ENCODE assay signal across 9 mouse cellular contexts in the genomic region with DNA sequence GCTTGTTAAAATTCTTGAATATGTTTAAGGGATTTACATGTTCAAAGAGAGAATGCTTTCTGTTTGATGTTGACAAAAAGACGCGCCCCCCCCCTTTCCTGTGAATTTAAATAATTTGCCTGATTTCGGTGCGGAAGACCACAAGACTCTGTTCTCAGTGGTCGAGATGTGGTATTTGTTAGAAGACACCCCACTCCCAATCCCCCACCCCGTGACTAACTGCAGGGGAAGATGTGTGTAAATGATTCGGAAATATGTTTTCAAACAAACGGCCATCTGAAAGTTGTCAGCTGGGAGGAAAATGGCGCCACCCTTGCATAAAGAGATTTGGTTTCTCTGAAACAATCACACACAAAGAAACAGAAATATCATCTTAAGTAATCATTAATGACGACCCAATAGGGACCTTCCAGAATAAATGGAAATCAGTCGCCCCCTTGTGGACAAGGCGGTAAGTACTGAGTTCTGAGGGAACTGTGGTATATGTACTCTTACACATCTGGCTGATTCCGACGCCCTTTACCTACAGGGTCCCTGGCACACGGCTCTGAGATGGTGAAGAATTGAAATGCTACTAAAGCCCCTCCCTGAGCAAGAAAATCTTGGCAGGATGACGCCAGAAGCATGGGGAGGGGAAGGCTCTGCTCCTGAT. TPM values are rescaled to one million over a fixed set of nuclear protein-coding genes. Genes with fewer than 3 reads are reported as not detected.
DNase-seq lines count a peak whose midpoint lies in the region; ATAC-seq lines count a peak whose summit lies in the region.
"Had no signal": no experiment of that assay in that cellular context is flagged by ENCODE, and none has a peak within 500 bp of the region (broad histone marks: within the 10 kb centered on the region; RNA-seq: fewer than 3 reads in every experiment).

No protein-coding gene starts in this region.

- H3K27ac ChIP-seq in midbrain, embryonic 10.5 days (replicated peaks), result no peak overlapping the region
- H3K27ac ChIP-seq in stomach, embryonic 16.5 days (ENCODE audit: low read length), result no peak overlapping the region

- peak; percentile 16; the same call in 1 of the 2 replicates for ATAC-seq in frontal cortex, adult (ENCODE audit: low TSS enrichment)
- no peak for ATAC-seq in stomach, embryonic 16.5 days (ENCODE audit: insufficient read depth, low FRiP score)

- H3K27me3 ChIP-seq in midbrain, embryonic 10.5 days (ENCODE audit: low read depth, poor library complexity, severe bottlenecking), result peaks cover 72% of the 10 kb centered on the region
- H3K27me3 ChIP-seq in stomach, embryonic 16.5 days (ENCODE audit: control insufficient read depth, insufficient read depth, low read length), result no peaks in the 10 kb centered on the region; the same call in 1 of the 2 replicates

- H3K4me1 ChIP-seq in midbrain, embryonic 10.5 days, result peaks cover 16% of the 10 kb centered on the region
- H3K4me1 ChIP-seq in stomach, embryonic 16.5 days (ENCODE audit: control insufficient read depth, insufficient read depth, low read length), result no peaks in the 10 kb centered on the region

- no peaks in the 10 kb centered on the region for H3K9me3 ChIP-seq in midbrain, embryonic 10.5 days (replicated peaks)
- H3K9me3 ChIP-seq in stomach, embryonic 16.5 days (replicated peaks; ENCODE audit: control insufficient read depth, low read length), result no peaks in the 10 kb centered on the region

- no peak overlapping the region for H3K4me3 ChIP-seq in midbrain, embryonic 10.5 days
- H3K4me3 ChIP-seq in stomach, embryonic 16.5 days (replicated peaks; ENCODE audit: low read length), result no peak overlapping the region; the same call in 1 of the 2 replicates

- H3K36me3 ChIP-seq in midbrain, embryonic 10.5 days, result no peaks in the 10 kb centered on the region
- H3K36me3 ChIP-seq in stomach, embryonic 16.5 days (ENCODE audit: control insufficient read depth, insufficient read depth, low read length), result no peaks in the 10 kb centered on the region

- no peak overlapping the region for H3K9ac ChIP-seq in stomach, embryonic 16.5 days (ENCODE audit: low read length)

- WGBS in midbrain, embryonic 10.5 days, result 35% methylated on average over 16 of the region's 16 CpGs
- WGBS in stomach, embryonic 16.5 days, result 17% methylated on average over 16 of the region's 16 CpGs

- H3K4me2 ChIP-seq in stomach, embryonic 16.5 days (ENCODE audit: low read depth, low read length), result peak overlapping the region; percentile 21; the same call in 1 of the 2 replicates

- peak; percentile 25 to 86 for DNase-seq in heart, adult 18-20 months
- DNase-seq in heart, adult 11 months, result no peak
- peak; percentile 52 for DNase-seq in cerebellum, adult 9-10 months
- DNase-seq in hindlimb bud, embryonic 11.5 days (ENCODE audit: extremely low spot score, low read depth, low spot score), result peak; percentile 74
- DNase-seq in left cerebral cortex, adult 18-20 months (ENCODE audit: low spot score in 2 of 2), result peak; percentile 67 to 81
- peak; percentile 67 for DNase-seq in midbrain, embryonic 10.5 days (ENCODE audit: low spot score)

RNA-seq across cellular contexts. Expression of a gene that starts 4.2 kb away (rescaled TPM):
- total RNA-seq in heart, adult 18-20 months (2021), result not detected
- not detected for total RNA-seq in left cerebral cortex, adult 18-20 months (2021)
- polyA plus RNA-seq in midbrain, embryonic 10.5 days (2016; fragmentation: Nextera tagmentation; extraction: Ambion mirVana), result not detected in 2 replicates
- polyA plus RNA-seq in stomach, embryonic 16.5 days (2015; fragmentation: Nextera tagmentation; extraction: Ambion mirVana), result not detected in 2 replicates
- total RNA-seq: neutrophil, adult 5-6 weeks had no signal

RNA-seq across cellular contexts. Expression of a gene that starts 16.0 kb away (rescaled TPM):
- under 1 TPM; 0.07 to 0.15 TPM for total RNA-seq in heart, adult 18-20 months (2021)
- under 1 TPM in 1 of 2 experiments, not detected in 1; 0.23 TPM for total RNA-seq in left cerebral cortex, adult 18-20 months (2021)
- polyA plus RNA-seq in midbrain, embryonic 10.5 days (2016; fragmentation: Nextera tagmentation; extraction: Ambion mirVana), result not detected in 2 replicates
- polyA plus RNA-seq in stomach, embryonic 16.5 days (2015; fragmentation: Nextera tagmentation; extraction: Ambion mirVana), result 0.11 and 0.14 TPM in 2 replicates

RNA-seq across cellular contexts. Expression of a gene that starts 59.8 kb away (rescaled TPM):
- total RNA-seq in heart, adult 18-20 months (2021), result not detected
- total RNA-seq in left cerebral cortex, adult 18-20 months (2021), result not detected
- not detected in 2 replicates for polyA plus RNA-seq in midbrain, embryonic 10.5 days (2016; fragmentation: Nextera tagmentation; extraction: Ambion mirVana)
- polyA plus RNA-seq in stomach, embryonic 16.5 days (2015; fragmentation: Nextera tagmentation; extraction: Ambion mirVana), result not detected in 2 replicates
- total RNA-seq: neutrophil, adult 5-6 weeks had no signal
